Mouse (Mus musculus): ENCODE measurements around the gene Khdc1a. TPM values are rescaled to one million over a fixed set of nuclear protein-coding genes. Genes with fewer than 3 reads are reported as not detected.
"Not testable (repeated sequence)": the region's sequence is repeated elsewhere in the genome, so short reads cannot be mapped to it uniquely, and the experiment has no call there.

Khdc1a gene
- total RNA-seq, 2 experiments from 2014 or later = not detected

GRCm38 (mm10) chr1:21368031-21368430, 18.6 kb downstream of the Khdc1a start, which contains the start of gene Khdc1c:
TSS of gene Khdc1c (plus strand) at chr1:21368331.
- not testable (repeated sequence) for ATAC-seq (replicated peaks; ENCODE audit: low FRiP score, low TSS enrichment, poor library complexity, severe bottlenecking)

- ATAC-seq (replicated peaks; ENCODE audit: low FRiP score, low TSS enrichment, poor library complexity, severe bottlenecking) = no peak
Observed at GRCm38 (mm10) chr1:21383256-21383655, 33.8 kb downstream of the Khdc1a start, which contains the start of gene Khdc1b. TSS of gene Khdc1b (plus strand) at chr1:21383556.

GRCm38 (mm10) chr1:21391138-21391671, 41.8 kb downstream of the Khdc1a start:
- no peak for ATAC-seq (replicated peaks; ENCODE audit: low FRiP score, low TSS enrichment, poor library complexity, severe bottlenecking)

Other genes with a start within 250 kb of the Khdc1a start
- gene Tmem14a, start 131.1 kb upstream of the Khdc1a start, total RNA-seq (2014; fragmentation: Nextera tagmentation) = 2.4 and 3.4 TPM in 2 replicates
- gene Tmem14a, start 131.1 kb upstream of the Khdc1a start, total RNA-seq (2017) = 0.65 and 0.85 TPM in 2 replicates
- not detected in 2 replicates for gene Gsta3, start 109.1 kb upstream of the Khdc1a start, total RNA-seq (2014; fragmentation: Nextera tagmentation)
- gene Gsta3, start 109.1 kb upstream of the Khdc1a start, total RNA-seq (2017) = not detected in 2 replicates
- not detected in 2 replicates for gene Khdc1c, start 18.7 kb downstream of the Khdc1a start, total RNA-seq (2014; fragmentation: Nextera tagmentation)
- gene Khdc1c, start 18.7 kb downstream of the Khdc1a start, total RNA-seq (2017) = 1.2 TPM in 1 of 2 replicates, not detected in the other
- not detected in 2 replicates for gene Khdc1b, start 33.9 kb downstream of the Khdc1a start, total RNA-seq (2014; fragmentation: Nextera tagmentation)
- gene Khdc1b, start 33.9 kb downstream of the Khdc1a start, total RNA-seq (2017) = not detected in 2 replicates

Measured in megakaryocyte-erythroid progenitor cell, adult 5-6 weeks (primary cell).